Mouse (Mus musculus) hindbrain, embryonic 14.5 days (tissue): ENCODE data around the gene Tbl1x. TPM values are rescaled to one million over a fixed set of nuclear protein-coding genes. Genes with fewer than 3 reads are reported as not detected.

Experiments used
- ATAC-seq: fragments of 200-750 bp; cut with Nextera tagmentation; 2 replicates; pipeline ENCODE4 v1.8.0; 2017; ENCODE audit warnings: moderate number of reproducible peaks, mild to moderate bottlenecking, moderate TSS enrichment, moderate library complexity; ENCODE audit not compliant: low FRiP score
- DNase-seq: peaks from one replicate; pipeline ENCODE4 v3.0.0-alpha.2; 2015; ENCODE audit warnings: low spot score
- H3K27ac ChIP-seq: fragments of 300-500 bp; sonication (generic); 2 replicates; pipeline ENCODE4 v1.5.1; 2014; ENCODE audit warnings: mild to moderate bottlenecking, moderate library complexity
- H3K27me3 ChIP-seq: fragments of 300-500 bp; sonication (generic); 2 replicates; pipeline ENCODE4 v1.6.1; 2014; ENCODE audit warnings: mild to moderate bottlenecking, low read length, mixed read lengths; ENCODE audit not compliant: control insufficient read depth, insufficient read depth
- H3K36me3 ChIP-seq: fragments of 300-500 bp; sonication (generic); replicated peaks from 2 replicates; pipeline ENCODE4 v1.6.1; 2014; ENCODE audit not compliant: control insufficient read depth, insufficient read depth
- H3K4me1 ChIP-seq: fragments of 300-500 bp; sonication (generic); replicated peaks from 2 replicates; pipeline ENCODE4 v1.6.1; 2014; ENCODE audit warnings: antibody characterized with exemption, low read length, mixed read lengths; ENCODE audit not compliant: control insufficient read depth, insufficient read depth
- H3K4me2 ChIP-seq: fragments of 300-500 bp; sonication (generic); replicated peaks from 2 replicates; pipeline ENCODE4 v1.6.1; 2014; ENCODE audit warnings: mild to moderate bottlenecking, moderate library complexity
- H3K4me3 ChIP-seq: fragments of 300-500 bp; sonication (generic); replicated peaks from 2 replicates; pipeline ENCODE4 v1.5.1; 2014; ENCODE audit warnings: mild to moderate bottlenecking, low read length
- H3K9ac ChIP-seq: fragments of 300-500 bp; sonication (generic); 2 replicates; pipeline ENCODE4 v1.6.1; 2014
- H3K9me3 ChIP-seq: fragments of 300-500 bp; sonication (generic); 2 replicates; pipeline ENCODE4 v1.6.1; 2016; ENCODE audit warnings: low read length; ENCODE audit not compliant: control insufficient read depth
- WGBS: fragments of 180-500 bp; shearing (Covaris S2); extraction: QIAGEN DNeasy Blood & Tissue Kit; methylation state at CpG from one replicate; pipeline ENCODE4 v1.1.7; 2014; 5-methylcytosine and 5-hydroxymethylcytosine counted together
- polyA plus RNA-seq: library from polyadenylated mRNA; unstranded; fragments of >200 nt; fragmentation: Nextera tagmentation; extraction: Ambion mirVana; gene quantifications from 2 replicates; pipeline ENCODE4 v1.2.1, GENCODE M21; 2014

Gene Tbl1x
- polyA plus RNA-seq, 1 experiment from 2014 or later, result 46.0 TPM

DNA sequence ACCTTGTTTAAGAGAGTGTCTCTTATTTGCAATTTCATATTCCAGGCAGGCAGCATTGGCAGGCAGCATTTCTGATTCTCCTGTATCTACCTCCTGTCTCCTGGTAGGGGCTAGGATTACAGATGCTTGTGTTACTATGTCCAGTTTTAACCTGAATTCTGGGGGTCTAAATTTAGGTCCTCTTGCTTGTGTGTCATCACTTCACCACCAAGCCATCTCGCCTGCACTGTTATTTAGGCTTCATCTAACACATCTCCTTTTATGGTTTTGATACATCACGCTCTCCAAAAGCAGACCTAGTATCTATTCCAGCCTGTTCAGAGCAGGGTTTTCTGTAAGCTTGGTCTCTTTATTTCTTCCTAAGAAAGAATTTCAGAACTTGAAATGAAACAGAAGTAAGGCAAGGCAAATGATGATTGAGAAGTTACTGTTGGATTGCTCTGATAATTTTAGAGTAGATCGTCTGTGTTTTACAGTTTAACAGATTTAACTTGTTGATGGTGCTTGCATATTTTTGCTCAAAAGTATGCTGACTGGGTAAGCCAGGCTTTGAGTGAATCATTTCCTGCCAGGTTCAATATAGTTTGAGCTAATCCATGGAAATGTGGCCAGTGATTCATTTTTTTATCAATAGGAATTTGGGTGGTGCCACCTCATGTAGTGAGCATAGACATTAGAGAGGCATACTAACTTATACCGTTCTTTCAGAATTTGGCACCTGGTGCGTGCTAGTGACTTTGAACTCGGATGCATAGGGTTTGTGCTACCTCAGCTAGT is 106.7 kb downstream of the Tbl1x start:
- WGBS, result 89% methylated on average over 6 of the region's 6 CpGs

GRCm38 (mm10) chrX:77630439-77630838 is 119.6 kb downstream of the Tbl1x start:
- Histone ChIP-seq H3K9me3 (no peaks in the 10 kb centered on the region), H3K4me3 (no peak overlapping the region), H3K27me3 (no peaks in the 10 kb centered on the region), H3K4me1 (no peaks in the 10 kb centered on the region), H3K4me2 (no peak overlapping the region), H3K9ac (no peak overlapping the region), H3K36me3 (no peaks in the 10 kb centered on the region; the same call in 1 of the 2 replicates), H3K27ac (no peak overlapping the region)
- no peak for DNase-seq
- no peak for ATAC-seq
- WGBS, result 93% methylated on average over 2 of the region's 2 CpGs

More for the DNA sequence above, 106.7 kb downstream of the Tbl1x start:
- ATAC-seq (no peak), DNase-seq (no peak)
- no peak overlapping the region for H3K4me3 ChIP-seq
- no peak overlapping the region for H3K27ac ChIP-seq
- H3K4me1 ChIP-seq, result no peaks in the 10 kb centered on the region
- no peak overlapping the region for H3K4me2 ChIP-seq
- no peak overlapping the region for H3K9ac ChIP-seq
- no peaks in the 10 kb centered on the region for H3K9me3 ChIP-seq
- H3K36me3 ChIP-seq, result no peaks in the 10 kb centered on the region
- no peaks in the 10 kb centered on the region for H3K27me3 ChIP-seq

- Histone ChIP-seq H3K9ac (no peak overlapping the region), H3K27ac (no peak overlapping the region), H3K27me3 (no peaks in the 10 kb centered on the region), H3K36me3 (no peaks in the 10 kb centered on the region; the same call in 1 of the 2 replicates), H3K4me3 (no peak overlapping the region), H3K9me3 (no peaks in the 10 kb centered on the region), H3K4me2 (no peak overlapping the region), H3K4me1 (no peaks in the 10 kb centered on the region)
- ATAC-seq (no peak), DNase-seq (no peak)
- WGBS, result 67% methylated on average over 3 of the region's 3 CpGs
Measured at GRCm38 (mm10) chrX:77636499-77636898, 125.7 kb downstream of the Tbl1x start.

DNA sequence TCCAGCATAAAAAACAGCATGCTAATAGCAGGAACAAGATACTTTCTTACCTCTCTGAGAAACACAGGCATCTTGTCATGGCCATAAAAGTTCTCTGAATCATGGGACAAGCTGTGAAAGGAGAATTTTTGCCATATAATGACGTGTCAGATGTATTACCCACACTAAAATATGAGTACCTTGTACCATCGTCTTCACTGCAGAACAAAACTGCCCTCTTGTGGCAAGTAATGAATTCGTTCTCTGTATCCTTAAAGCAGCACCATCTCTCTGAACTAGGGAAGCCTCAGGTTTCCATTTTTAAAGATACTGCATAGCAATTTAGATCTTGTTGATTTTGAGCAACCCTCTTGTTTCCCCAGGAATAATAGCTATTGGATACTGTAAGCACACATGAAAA is 127.3 kb downstream of the Tbl1x start:
- no peak overlapping the region for H3K4me3 ChIP-seq
- H3K4me1 ChIP-seq, result no peaks in the 10 kb centered on the region
- H3K27me3 ChIP-seq, result no peaks in the 10 kb centered on the region
- H3K27ac ChIP-seq, result no peak overlapping the region
- no peak overlapping the region for H3K9ac ChIP-seq
- 18% methylated on average over 3 of the region's 3 CpGs for WGBS
- no peaks in the 10 kb centered on the region for H3K9me3 ChIP-seq
- H3K4me2 ChIP-seq, result no peak overlapping the region
- peak; percentile 55; the same call in 1 of the 2 replicates for ATAC-seq
- peaks cover 8% of the 10 kb centered on the region for H3K36me3 ChIP-seq
- peak; percentile 60 for DNase-seq

GRCm38 (mm10) chrX:77640301-77640700 is 129.5 kb downstream of the Tbl1x start:
- Histone ChIP-seq H3K27me3 (no peaks in the 10 kb centered on the region), H3K4me1 (no peaks in the 10 kb centered on the region), H3K36me3 (peaks cover 26% of the 10 kb centered on the region), H3K4me3 (no peak overlapping the region), H3K4me2 (no peak overlapping the region), H3K27ac (no peak overlapping the region), H3K9ac (no peak overlapping the region), H3K9me3 (no peaks in the 10 kb centered on the region)
- ATAC-seq (no peak), DNase-seq (no peak)
- WGBS, result 89% methylated on average over 4 of the region's 4 CpGs

GRCm38 (mm10) chrX:77646164-77646563 is 135.4 kb downstream of the Tbl1x start:
- DNase-seq (no peak), ATAC-seq (no peak)
- 95% methylated on average over 7 of the region's 7 CpGs for WGBS

GRCm38 (mm10) chrX:77650246-77650645 is 139.4 kb downstream of the Tbl1x start:
- 74% methylated on average over 2 of the region's 2 CpGs for WGBS
- Histone ChIP-seq H3K36me3 (peaks cover 67% of the 10 kb centered on the region), H3K4me1 (no peaks in the 10 kb centered on the region), H3K4me3 (no peak overlapping the region), H3K4me2 (no peak overlapping the region), H3K9me3 (no peaks in the 10 kb centered on the region), H3K27me3 (no peaks in the 10 kb centered on the region), H3K27ac (no peak overlapping the region), H3K9ac (no peak overlapping the region)
- DNase-seq (no peak), ATAC-seq (no peak)

More at GRCm38 (mm10) chrX:77646164-77646563, 135.4 kb downstream of the Tbl1x start:
- H3K36me3 ChIP-seq, result peaks cover 62% of the 10 kb centered on the region
- no peak overlapping the region for H3K27ac ChIP-seq
- no peak overlapping the region for H3K4me3 ChIP-seq
- no peak overlapping the region for H3K9ac ChIP-seq
- no peak overlapping the region for H3K4me2 ChIP-seq
- no peaks in the 10 kb centered on the region for H3K9me3 ChIP-seq
- no peaks in the 10 kb centered on the region for H3K4me1 ChIP-seq
- no peaks in the 10 kb centered on the region for H3K27me3 ChIP-seq

DNA sequence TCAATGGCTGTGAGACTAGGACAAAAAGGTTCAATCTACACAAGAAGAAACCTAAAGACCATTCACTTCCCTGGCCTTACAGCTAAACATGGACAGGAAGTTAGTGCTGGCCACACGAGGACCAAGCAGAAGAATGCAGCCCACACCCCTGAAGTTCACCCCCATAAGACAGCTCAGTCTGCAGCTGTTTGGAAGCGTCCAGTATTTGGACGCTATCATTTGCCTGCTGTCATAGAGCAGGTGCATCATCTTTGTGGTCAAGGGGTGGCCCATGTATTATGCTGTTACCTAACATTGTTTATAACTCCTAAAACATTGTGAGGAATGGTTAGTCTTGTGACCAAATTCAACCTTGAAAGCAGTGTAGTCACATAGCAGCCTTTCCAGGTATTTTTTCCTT is 151.2 kb downstream of the Tbl1x start:
- H3K4me3 ChIP-seq, result no peak overlapping the region
- H3K9ac ChIP-seq, result no peak overlapping the region
- H3K9me3 ChIP-seq, result no peaks in the 10 kb centered on the region
- H3K27me3 ChIP-seq, result no peaks in the 10 kb centered on the region
- H3K4me2 ChIP-seq, result no peak overlapping the region
- no peak for ATAC-seq
- no peak overlapping the region for H3K27ac ChIP-seq
- no peak for DNase-seq
- H3K36me3 ChIP-seq, result peaks cover 35% of the 10 kb centered on the region
- H3K4me1 ChIP-seq, result no peaks in the 10 kb centered on the region
- WGBS, result 89% methylated on average over 3 of the region's 3 CpGs

DNA sequence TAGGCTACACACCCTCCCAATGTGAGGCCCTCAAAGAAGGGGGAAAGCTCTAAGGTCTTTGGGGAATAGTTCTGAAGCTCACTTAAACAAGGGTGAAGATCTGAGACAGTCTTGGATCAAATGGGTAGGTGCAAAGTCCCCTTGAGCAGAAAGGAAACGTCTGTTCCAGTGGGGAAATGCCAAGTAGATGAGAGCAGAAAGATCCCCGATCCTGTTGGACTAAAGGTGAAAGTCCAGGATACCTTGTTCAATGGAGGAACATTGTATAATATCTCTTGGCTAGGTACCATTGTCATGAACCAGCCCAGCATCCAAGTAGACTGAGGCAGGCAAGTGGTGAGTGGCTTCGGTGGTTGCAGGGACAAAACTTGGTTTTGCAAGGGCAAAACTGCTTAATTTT is 152.5 kb downstream of the Tbl1x start:
- whole genome bisulfite sequencing, result 72% methylated on average over 3 of the region's 3 CpGs
- ATAC-seq, result no peak
- Histone ChIP-seq H3K4me2 (no peak overlapping the region), H3K9ac (no peak overlapping the region), H3K36me3 (peaks cover 35% of the 10 kb centered on the region), H3K27ac (no peak overlapping the region), H3K9me3 (no peaks in the 10 kb centered on the region), H3K4me1 (no peaks in the 10 kb centered on the region), H3K27me3 (no peaks in the 10 kb centered on the region), H3K4me3 (no peak overlapping the region)
- DNase-seq, result no peak
